Mouse (Mus musculus) fat pad, adult 2 months (tissue): ENCODE data around the gene Cntnap5c.
"Not testable (repeated sequence)": the region's sequence is repeated elsewhere in the genome, so short reads cannot be mapped to it uniquely, and the experiment has no call there.

ENCODE experiments used
- DNase-seq: peaks from one replicate; pipeline ENCODE4 v3.0.0-alpha.2; 2011; ENCODE audit warnings: low read depth, low spot score; ENCODE audit errors: extremely low read depth

The Cntnap5c gene

DNA sequence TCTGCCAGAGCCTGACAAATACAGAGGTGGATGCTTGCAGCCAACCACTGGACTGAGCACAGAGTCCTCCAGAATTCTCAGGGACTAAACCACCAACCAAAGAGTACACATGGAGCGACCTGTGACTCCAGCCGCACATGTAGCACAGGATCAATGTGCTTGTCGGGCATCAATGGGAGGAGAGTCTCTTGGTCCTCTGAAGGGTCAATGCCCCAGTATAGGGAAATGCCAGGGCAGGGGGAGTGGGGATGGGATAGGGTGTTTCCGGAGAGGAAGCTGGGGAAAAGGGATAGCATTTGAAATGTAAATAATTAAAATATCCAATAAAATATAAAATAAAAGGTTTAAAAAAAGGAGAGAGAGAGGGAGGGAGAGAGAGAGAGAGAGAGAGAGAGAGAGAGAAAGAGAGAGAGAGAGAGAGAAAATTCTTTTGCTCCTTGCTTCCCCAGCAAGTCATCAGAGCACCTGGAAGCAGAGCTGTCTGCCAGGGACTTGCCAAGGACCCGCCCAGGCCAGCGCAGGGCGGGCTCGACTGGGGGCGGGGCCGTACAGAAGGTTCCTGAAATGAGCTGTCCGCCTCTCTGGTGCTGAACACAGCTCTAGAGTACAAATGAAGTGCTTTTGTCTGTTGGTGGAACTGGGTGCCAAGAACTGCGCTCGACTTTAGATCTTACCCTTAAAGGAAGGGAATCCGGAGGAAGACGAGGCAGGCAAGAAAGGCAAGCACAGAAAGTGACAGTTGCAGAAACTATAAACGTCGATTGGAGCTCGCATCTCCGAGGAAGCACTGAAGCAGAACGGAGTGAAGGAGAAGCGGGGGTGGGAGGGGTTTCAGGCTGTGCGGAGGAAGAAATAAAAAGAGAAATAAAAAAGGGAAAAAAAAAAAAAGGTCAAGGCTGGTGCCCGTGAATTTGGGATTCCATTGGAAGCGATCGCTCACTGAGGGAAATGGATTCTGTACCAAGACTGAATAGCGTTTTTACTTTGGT lies at the start of gene Cntnap5c:
Cntnap5c (plus strand) TSS at position 949 of the 989 bp plus-strand sequence.
- no peak for DNase-seq

DNA sequence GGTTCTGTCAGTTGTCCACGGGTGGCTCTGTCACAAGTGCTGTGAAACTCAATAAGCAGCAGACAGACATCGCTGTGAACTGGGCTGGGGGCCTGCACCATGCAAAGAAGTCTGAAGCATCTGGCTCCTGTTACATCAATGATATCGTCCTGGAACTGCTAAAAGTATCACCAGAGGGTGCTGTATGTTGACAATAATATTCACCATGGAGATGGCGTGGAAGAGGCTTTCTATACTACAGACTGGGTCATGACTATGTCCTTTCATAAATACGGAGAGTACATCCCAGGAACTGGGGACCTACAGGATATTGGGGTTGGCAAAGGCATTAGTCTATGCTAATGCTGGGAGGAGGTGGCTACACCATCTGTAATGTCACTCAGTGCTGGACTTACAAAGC lies 27.3 kb upstream of the Cntnap5c start, which contains the start of gene Gm21834:
Gm21834 (minus strand) TSS at position 101 of the 400 bp plus-strand sequence.
- DNase-seq: no peak

DNA sequence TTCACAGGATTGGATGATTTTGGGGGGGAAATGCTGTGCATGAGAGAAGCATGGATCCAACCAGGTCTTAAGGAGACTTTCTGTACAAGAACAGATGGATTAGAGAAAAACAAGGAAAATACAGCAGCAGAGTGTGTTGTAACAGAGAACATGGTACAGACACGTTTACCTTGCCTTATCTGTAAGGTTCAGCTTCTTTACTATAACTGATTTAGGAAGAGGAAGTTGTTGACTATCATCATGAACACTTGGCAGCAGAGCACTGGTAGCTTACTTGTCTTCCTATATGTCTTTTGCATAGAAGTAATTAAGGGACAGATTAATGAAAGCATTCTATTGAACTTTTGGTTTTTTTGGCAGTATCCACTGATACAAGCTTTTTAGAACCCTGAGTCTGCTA lies 11.3 kb upstream of the Cntnap5c start:
- DNase-seq: no peak

DNA sequence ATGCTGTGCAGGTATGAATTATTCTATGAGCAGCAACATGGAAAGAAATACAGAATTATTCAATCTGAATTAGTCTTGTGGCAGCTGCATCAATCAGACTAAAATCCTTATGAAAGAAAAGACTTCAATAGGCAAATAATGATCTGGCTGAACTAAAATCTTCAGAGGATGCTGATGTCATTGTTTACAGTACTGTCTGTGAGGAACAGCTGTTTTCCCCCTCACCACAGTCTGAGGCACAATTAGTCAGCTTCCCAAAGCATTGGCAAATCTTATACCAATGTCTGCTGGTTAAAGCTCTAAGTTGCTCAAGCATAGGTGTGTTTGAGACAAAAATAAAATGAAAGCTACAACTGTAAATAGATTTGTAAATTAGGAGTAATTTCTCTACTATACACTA lies 2.1 kb upstream of the Cntnap5c start:
- DNase-seq: no peak

DNA sequence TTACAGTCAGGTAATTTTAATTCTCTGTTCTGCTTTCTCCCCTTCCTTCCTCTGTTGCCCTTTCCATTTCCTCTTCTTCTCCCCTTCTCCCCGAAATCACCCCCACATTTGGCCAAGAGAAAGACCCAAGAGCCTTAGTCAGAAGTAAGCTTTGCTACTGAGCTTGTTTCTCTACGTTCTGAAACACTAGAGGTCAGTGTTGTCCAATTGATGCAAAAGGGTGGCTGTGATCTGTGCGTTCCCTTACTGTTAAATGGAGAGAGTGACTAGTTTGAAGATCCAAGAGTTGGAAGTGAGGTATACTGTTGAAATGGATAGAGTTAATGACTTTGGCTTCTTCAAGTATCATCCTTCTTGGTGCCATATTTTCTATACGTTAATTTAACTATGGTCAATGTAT lies 1.5 kb downstream of the Cntnap5c start:
- no peak for DNase-seq

- no peak for DNase-seq
Observed at GRCm38 (mm10) chr17:57788161-57788799, 18.9 kb downstream of the Cntnap5c start.

DNA sequence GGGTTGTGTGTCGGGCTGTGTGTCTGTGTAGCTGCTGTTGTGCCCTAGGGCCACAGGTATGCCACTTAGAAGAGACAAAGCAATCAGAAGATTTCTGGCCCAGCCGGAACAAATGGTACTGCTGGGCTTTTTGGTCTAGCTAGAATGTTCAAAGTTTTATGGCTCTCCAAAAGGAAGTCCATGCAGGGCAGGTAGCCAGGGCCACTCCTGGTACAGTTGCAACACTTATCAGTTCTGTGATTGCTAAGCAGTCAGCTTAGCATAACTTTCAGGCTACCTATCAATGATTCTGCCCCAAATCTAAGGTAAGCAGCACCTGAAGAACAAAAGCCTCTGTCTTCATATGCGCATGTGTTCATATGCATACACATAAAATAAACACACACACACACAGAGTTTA lies 26.0 kb downstream of the Cntnap5c start:
- DNase-seq: no peak

GRCm38 (mm10) chr17:57796668-57797311 lies 27.4 kb downstream of the Cntnap5c start:
- no peak for DNase-seq

- no peak for DNase-seq
Observed at GRCm38 (mm10) chr17:57799414-57799985, 30.1 kb downstream of the Cntnap5c start.

DNA sequence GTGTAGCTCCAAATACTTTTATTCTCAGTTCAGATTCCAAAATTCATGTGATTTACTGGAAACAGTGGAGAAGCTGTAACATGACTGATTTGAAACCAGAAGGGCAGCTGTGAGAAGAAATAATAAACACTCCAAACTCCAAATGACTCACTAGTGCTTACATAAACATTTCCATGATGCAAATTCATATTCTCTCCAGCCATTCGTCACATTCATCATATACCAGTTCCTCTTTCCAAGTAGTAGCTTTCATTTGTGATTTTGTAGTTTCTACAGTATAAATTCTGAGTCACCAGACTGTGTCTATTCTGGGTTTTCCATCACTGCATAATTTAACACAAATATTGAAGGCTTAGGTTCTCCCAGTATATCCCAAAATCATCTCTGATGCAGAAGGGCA lies 31.8 kb downstream of the Cntnap5c start:
- DNase-seq: no peak

- no peak for DNase-seq
Observed at GRCm38 (mm10) chr17:57837090-57837971, 68.0 kb downstream of the Cntnap5c start.

DNA sequence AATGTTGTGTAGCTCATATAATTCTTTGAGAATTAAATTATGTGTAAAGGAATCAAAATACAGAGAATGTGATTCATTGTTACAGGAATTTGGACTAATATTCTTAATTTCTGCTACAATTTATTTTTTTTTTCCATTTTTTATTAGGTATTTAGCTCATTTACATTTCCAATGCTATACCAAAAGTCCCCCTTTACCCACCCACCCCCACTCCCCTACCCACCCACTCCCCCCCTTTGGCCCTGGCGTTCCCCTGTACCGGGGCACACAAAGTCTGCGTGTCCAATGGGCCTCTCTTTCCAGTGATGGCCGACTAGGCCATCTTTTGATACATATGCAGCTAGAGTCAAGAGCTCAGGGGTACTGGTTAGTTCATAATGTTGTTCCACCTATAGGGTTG lies 86.4 kb downstream of the Cntnap5c start:
- not testable (repeated sequence) for DNase-seq

GRCm38 (mm10) chr17:57865996-57866395 lies 96.6 kb downstream of the Cntnap5c start:
- no peak for DNase-seq

DNA sequence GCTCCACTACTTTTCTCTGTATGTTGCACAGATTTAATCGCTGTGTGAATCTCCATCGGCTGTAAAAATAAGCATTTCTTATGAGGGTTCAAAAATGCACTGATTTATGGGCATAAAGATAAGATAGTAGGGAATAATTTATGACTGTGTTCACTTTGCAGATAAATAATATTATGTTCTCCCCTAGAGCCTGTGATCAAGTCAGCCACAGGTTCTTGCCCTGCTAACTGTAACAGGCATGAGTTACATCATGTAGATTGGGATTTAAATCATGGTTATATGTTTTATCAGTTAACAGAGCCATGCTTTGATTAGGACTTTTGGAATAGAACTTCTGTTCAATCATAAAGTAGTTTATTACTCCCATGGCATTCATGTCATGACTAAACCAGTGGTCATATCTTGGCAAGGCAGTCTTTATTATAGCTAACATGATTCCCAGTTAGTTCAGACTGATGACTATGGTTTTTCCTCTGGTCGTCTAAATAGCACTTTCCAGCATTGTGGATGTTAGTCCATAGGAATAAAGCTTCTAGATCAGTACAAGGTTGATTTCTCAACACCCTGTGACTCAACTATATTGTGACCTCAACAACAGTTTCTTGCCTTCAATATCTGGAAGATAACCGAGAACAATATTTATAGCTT lies 118.5 kb downstream of the Cntnap5c start:
- DNase-seq: no peak

GRCm38 (mm10) chr17:57911770-57912293 lies 142.5 kb downstream of the Cntnap5c start:
- DNase-seq: no peak

GRCm38 (mm10) chr17:57984230-57984629 lies 214.9 kb downstream of the Cntnap5c start:
- no peak for DNase-seq

- no peak for DNase-seq
Observed at GRCm38 (mm10) chr17:57988420-57988819, 219.1 kb downstream of the Cntnap5c start.

GRCm38 (mm10) chr17:57996461-57996860 lies 227.1 kb downstream of the Cntnap5c start:
- DNase-seq: no peak

GRCm38 (mm10) chr17:57999080-57999479 lies 229.7 kb downstream of the Cntnap5c start:
- no peak for DNase-seq
